Mouse (Mus musculus) heart, adult 18-20 months (tissue): ENCODE results near the gene Cdc7. TPM values are rescaled to one million over a fixed set of nuclear protein-coding genes. Genes with fewer than 3 reads are reported as not detected.
"Not testable (repeated sequence)": the region's sequence is repeated elsewhere in the genome, so short reads cannot be mapped to it uniquely, and the experiment has no call there.

Experiments used
- DNase-seq, 2 experiments: peaks; one replicate each; pipeline ENCODE4 v3.0.0; 2021 to 2022; ENCODE audit warnings: mixed read lengths in 1 of 2
- long read RNA-seq, 2 experiments: library from polyadenylated mRNA; stranded (forward); transcript quantifications; one replicate each; pipeline ENCODE4 v2.0.0; 2021
- total RNA-seq, 2 experiments: library from RNA; stranded (reverse); gene quantifications; 2 replicates each; pipeline ENCODE4 v1.2.3; 2021

Cdc7 gene
- under 1 TPM; 0.57 to 0.65 TPM for total RNA-seq
- long read RNA-seq, experiment 1: 0 reads
- long read RNA-seq, experiment 2, partial matches to known transcripts: 0 of 1 reads
- long read RNA-seq, experiment 2, other reads (novel, unspliced or antisense): 1 of 1 reads

DNA sequence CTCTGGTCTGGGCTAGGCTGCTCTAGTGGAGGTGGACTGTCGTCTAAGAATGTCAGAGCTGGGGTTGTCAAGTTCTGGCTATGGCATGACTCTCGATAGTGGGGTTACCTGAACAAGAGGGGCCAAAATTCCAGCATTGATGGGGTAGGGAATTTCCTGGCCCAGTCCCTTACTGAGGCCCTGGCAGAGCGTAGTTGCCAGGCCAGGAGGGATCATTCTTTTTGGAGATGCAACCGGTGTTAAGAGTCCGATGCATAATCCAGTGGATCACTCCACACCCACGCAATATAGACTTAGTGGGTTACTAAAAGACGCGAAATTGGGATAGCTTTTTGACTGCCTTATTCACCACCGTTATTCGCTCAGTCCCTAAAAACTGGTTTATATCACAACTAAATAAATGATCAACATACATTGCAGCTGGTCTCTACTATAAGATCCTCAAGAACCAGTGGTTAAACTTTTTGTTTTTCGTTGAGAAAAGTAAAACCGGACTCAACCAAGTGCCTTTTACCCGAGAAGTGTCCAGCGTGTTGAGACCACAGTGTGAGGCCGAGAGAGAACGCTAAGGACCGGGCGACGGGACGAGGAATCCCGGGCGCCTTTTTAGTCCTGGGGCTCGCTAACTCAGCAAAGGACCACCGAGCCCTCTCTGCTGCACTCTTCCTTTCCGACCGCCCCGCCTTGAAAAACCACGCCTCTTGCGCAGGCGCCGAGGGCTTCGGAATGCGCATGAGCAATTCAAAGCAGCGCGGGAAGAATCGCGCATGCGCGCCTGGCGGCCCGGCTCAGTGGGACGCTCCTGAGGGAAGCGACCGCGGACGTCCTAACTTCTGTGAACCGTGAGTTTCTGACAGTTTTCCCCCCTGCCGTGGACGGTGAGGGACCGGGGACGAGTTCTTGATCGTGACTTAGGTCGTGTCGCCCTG is at the start of gene Cdc7:
Gene Cdc7, plus strand, starts transcription at position 739 of the 929 bp plus-strand sequence.
- peak; percentile 94 to 97 for DNase-seq

- DNase-seq: no peak
These were observed 44.8 kb upstream of the Cdc7 start for GRCm38 (mm10) chr5:106919315-106919714.

- DNase-seq: peak; percentile 24 to 35
These were observed 38.4 kb upstream of the Cdc7 start, which contains the start of gene Hfm1 for GRCm38 (mm10) chr5:106925488-106926368. Gene Hfm1, minus strand, starts transcription at chr5:106926321.

DNA sequence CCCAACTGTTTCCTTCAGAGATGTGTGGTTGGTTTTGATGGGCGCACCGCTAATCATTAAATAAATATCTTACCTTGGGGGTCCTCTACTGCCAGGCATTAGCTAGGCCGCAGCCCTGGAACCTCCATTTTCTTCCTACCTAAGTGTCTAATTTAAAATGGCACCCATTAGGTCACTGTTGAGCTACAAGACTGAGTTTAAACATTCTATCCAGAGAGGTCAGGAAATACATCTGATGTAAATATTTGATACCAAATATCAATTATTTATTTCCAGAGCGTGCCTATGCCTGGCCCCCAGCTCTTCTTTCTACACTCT is 37.8 kb upstream of the Cdc7 start:
- DNase-seq: no peak

GRCm38 (mm10) chr5:106927996-106928395 is 36.1 kb upstream of the Cdc7 start:
- no peak for DNase-seq

GRCm38 (mm10) chr5:106946342-106946741 is 17.8 kb upstream of the Cdc7 start:
- DNase-seq: no peak

- no peak for DNase-seq
These were observed 15.4 kb upstream of the Cdc7 start for GRCm38 (mm10) chr5:106948683-106949082.

- DNase-seq: peak; percentile 25 to 69
These were observed 7.7 kb upstream of the Cdc7 start for GRCm38 (mm10) chr5:106956467-106956866.

DNA sequence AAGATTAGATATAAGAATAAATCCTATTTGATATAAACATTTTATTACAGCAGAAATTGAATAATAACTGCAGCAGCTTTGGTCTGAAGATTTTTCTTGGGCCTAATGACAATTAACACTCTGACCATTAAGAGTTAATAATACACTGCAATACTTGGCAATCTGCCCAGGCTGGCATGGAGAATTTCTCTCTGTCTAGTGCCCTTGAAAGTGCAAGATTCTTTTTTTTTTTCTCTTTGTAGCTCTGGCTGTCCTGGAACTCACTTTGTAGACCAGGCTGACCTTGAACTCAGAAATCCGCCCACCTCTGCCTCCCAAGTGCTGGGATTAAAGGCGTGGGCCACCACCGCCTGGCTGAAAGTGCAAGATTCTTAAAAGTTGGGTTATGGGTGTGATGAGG is 5.1 kb upstream of the Cdc7 start:
- no peak for DNase-seq

DNA sequence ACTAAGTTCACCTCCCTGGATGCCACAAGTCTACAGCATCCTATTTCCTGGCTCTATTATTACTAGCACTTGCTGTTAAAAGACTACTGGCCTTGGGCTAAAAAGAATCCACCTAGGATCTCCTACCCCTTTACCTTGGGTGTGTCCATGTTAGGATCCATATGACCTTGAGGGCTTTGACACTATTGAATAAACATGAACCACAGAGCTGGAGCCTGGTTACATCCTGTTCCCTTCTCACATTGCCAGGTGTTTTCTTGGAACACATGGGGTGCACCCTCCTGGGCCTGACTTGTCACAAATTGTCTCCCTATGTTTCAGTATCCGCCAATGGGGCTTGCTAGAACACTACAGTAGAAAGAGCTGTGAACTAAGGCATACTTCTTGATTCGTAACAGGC is 3.7 kb upstream of the Cdc7 start:
- DNase-seq: no peak

DNA sequence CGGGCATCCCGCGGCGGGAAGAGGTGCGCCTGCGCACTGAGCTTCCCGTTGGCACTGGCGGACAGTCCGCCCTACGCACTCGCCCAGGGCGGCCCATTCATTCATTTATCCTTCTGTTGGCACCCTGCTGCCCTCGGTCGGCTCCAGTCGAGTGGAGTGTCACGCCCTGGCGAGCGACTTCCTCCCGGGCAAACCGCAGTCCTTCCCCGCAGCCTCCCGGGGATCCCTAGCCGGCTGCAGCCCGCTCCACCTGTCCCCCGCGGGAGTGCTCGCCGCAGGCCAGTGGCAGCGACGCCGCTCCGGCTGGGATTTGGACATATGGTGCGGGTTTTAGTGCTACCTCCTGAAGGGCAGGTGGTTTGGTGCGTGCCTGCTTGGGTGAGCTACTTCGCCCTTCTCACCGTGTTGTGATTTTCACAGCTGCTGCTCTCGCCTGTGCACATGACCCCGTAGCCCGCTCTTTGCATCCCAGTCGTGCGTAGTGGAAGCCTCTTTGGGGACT is 442 bp downstream of the Cdc7 start:
- no peak for DNase-seq

DNA sequence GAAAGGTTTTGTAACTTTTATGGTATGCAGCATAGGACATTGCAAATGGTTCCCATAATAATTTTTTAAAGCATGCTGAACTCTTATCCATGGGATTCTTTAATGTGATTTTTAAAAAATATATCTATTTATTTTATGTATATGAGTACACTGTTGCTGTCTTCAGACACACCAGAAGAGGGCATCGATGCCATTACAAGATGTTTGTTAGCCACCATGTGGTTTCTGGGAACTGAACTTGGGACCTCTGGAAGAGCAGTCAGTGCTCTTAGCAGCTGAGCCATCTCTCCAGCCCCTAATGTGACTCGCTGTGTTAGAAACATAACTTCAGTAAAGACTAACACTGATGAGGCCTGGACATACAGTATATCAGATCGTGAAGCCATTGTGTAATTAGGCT is 2.3 kb downstream of the Cdc7 start:
- no peak for DNase-seq

DNA sequence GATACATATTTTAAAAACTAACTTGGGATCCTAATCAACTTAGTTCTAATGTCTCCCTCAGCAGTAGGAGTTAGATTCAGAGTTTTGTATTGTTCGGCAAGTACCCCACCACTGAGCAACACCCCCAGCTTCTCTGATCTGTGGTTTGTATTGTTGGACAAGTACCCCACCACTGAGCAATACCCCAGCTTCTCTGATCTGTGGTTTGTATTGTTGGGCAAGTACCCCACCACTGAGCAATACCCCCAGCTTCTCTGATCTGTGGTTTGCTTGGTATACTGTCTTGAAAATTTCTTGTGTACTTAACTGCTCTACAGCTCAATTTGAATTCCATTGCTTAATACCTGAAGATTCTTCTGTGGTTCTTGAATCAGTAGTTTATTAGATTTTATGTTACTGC is 3.5 kb downstream of the Cdc7 start:
- DNase-seq: no peak

- DNase-seq: no peak
These were observed 9.8 kb downstream of the Cdc7 start for GRCm38 (mm10) chr5:106973883-106974282.

- no peak for DNase-seq
These were observed 15.0 kb downstream of the Cdc7 start for GRCm38 (mm10) chr5:106979156-106979555.

DNA sequence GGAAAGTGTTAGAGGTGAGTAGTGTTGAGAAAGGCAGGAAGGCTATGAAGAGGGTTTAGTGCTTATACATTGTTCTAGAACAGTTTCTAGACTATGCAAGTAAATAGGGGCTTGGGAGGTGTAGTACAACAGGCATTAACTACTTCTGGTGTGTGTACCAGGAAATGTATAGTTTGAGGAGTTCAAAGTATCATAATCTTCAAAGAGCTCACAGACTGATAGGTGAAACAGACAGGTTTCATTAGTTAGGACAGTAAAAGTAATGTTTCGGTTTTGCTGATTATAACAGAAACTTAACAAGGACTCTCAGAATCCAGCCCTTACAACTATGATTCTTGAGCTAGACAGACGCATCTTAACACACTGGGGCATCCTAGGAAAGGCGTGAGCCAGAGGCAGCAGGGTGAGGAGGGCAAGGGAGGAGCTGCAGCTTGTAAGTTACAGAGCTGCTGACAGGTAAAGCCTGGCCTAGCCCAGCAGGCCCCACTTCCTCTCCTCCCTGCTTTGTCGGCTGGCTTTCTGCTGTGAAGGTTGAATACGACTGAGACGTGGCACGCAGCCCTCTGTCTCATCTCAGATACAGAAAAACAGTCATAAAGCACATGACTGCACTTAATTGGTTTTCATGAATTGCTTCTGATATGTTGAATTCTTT is 18.3 kb downstream of the Cdc7 start:
- DNase-seq: no peak

DNA sequence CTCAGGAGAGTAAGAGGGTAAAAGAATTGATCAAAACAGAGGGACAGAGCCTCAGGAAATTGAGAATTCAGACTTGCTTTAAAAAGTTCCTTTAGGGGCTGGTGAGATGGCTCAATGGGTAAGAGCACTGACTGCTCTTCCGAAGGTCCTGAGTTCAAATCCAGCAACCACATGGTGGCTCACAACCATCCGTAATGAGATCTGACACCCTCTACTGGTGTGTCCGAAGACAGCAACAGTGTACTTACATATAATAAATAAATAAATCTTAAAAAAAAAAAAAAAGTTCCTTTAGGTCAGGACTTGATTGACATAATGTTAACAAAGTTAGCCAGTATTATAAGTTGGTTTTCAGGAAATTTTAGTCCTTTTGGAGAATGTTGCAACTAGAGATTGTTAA is 20.8 kb downstream of the Cdc7 start:
- not testable (repeated sequence) for DNase-seq

- DNase-seq: no peak
These were observed 21.5 kb downstream of the Cdc7 start for GRCm38 (mm10) chr5:106985594-106985993.

DNA sequence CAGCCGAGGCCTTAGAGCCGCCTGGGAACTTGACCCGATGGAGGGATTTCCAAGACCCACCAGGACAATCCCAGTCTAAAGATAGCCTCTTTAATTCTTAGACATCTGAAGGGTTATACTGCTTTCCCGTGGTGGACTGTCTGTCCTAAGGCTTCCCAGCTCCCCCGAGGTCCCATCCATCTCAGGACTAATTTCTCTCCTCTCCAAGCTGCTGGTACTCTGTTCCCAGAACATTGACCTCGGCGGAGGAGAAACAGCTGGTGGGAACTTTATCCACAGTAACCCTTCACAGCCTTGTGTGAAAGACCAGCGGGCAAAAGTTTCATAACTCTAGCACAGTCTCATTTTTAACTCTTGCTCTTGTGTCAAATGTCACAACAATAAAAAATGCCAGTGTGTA is 25.1 kb downstream of the Cdc7 start:
- DNase-seq: peak; percentile 57 to 73

- DNase-seq: no peak
These were observed 25.7 kb downstream of the Cdc7 start for GRCm38 (mm10) chr5:106989786-106990185.

DNA sequence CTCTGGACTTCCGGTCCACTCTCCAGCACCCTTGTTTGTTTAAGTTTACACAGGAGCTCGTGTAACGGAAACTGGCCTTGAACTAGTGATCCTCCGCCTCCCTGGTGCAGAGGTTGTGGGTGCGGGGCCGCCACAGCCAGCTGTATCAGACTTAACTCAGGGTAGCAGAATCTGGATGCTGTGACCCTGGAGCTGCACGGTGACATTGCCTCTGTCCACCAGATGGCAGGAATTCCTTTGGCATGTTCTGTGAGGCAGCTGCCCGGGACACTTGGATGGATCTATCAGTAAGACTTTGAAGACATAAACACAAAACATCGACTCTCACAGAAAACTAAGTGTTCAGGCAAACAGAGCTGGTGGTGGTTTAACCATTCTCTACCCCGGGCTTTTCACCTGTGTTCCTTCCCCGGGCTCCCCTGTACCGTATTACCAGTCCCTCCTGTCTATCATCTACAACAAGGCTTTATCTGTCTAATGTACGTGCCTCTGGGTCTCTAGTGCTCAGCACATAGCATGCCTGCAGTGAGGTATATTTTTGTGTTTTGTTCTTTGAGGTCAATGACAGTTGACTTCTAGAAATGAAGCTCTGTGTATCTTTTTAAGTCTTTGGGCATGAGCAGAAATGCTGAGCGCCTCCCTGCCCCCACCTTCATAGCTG is 26.6 kb downstream of the Cdc7 start:
- DNase-seq: peak; percentile 69 to 77
